In genomic region chr14:27171175-27171830, GRCm38 (mm10) we compare ENCODE assay signal across 11 mouse cellular contexts. TPM values are rescaled to one million over a fixed set of nuclear protein-coding genes. Genes with fewer than 3 reads are reported as not detected.
DNase-seq lines count a peak whose midpoint lies in the region; ATAC-seq lines count a peak whose summit lies in the region.
"Had no signal": no experiment of that assay in that cellular context is flagged by ENCODE, and none has a peak within 500 bp of the region (broad histone marks: within the 10 kb centered on the region; RNA-seq: fewer than 3 reads in every experiment).

No protein-coding gene starts in this region.

- no peak overlapping the region for H3K4me3 ChIP-seq in embryonic facial prominence, embryonic 12.5 days
- H3K4me3 ChIP-seq in heart, embryonic 15.5 days = no peak overlapping the region
- no peak overlapping the region for H3K4me3 ChIP-seq in limb, embryonic 12.5 days (replicated peaks)
- H3K4me3 ChIP-seq: midbrain, embryonic 15.5 days had no signal

- no peak overlapping the region; the same call in 1 of the 2 replicates for H3K9ac ChIP-seq in embryonic facial prominence, embryonic 12.5 days
- no peak overlapping the region for H3K9ac ChIP-seq in heart, embryonic 15.5 days
- H3K9ac ChIP-seq in limb, embryonic 12.5 days (replicated peaks) = no peak overlapping the region
- H3K9ac ChIP-seq: midbrain, embryonic 15.5 days had no signal

- no peak for ATAC-seq in embryonic facial prominence, embryonic 12.5 days (ENCODE audit: insufficient number of reproducible peaks, insufficient read depth, low FRiP score, low TSS enrichment)
- no peak; the same call in 1 of the 2 replicates for ATAC-seq in heart, embryonic 15.5 days (replicated peaks; ENCODE audit: insufficient number of reproducible peaks, insufficient read depth, low FRiP score, low read depth)
- no peak for ATAC-seq in limb, embryonic 12.5 days (ENCODE audit: insufficient number of reproducible peaks, insufficient read depth, low FRiP score, low TSS enrichment, low read depth)
- ATAC-seq in activated CD4-positive, CD25-positive, alpha-beta regulatory T cell, adult 4 months = no peak
- ATAC-seq: hindbrain, embryonic 16.5 days; midbrain, embryonic 15.5 days had no signal

- 22% methylated on average over 14 of the region's 14 CpGs for WGBS in embryonic facial prominence, embryonic 12.5 days
- WGBS in heart, embryonic 15.5 days = 36% methylated on average over 14 of the region's 14 CpGs
- WGBS in limb, embryonic 12.5 days = 29% methylated on average over 14 of the region's 14 CpGs

- H3K4me1 ChIP-seq in embryonic facial prominence, embryonic 12.5 days = peaks cover 16% of the 10 kb centered on the region
- H3K4me1 ChIP-seq in heart, embryonic 15.5 days (replicated peaks) = peaks cover 60% of the 10 kb centered on the region
- peaks cover 30% of the 10 kb centered on the region for H3K4me1 ChIP-seq in limb, embryonic 12.5 days (replicated peaks)
- H3K4me1 ChIP-seq: midbrain, embryonic 15.5 days had no signal

- H3K9me3 ChIP-seq in embryonic facial prominence, embryonic 12.5 days = no peaks in the 10 kb centered on the region
- H3K9me3 ChIP-seq in heart, embryonic 15.5 days (replicated peaks) = no peaks in the 10 kb centered on the region
- H3K9me3 ChIP-seq in limb, embryonic 12.5 days = no peaks in the 10 kb centered on the region
- H3K9me3 ChIP-seq: midbrain, embryonic 15.5 days had no signal

- DNase-seq in kidney, adult 18-20 months = peak; percentile 25
- no peak for DNase-seq in kidney, adult 8-10 months
- no peak for DNase-seq in ovary, postnatal 10 days (ENCODE audit: low spot score)
- DNase-seq in left cerebral cortex, adult 8-10 months (ENCODE audit: low spot score in 2 of 2) = no peak
- DNase-seq: right cerebral cortex, adult 18-20 months had no signal

- H3K4me2 ChIP-seq in embryonic facial prominence, embryonic 12.5 days (replicated peaks) = peak overlapping the region; percentile 11; the same call in 1 of the 2 replicates
- H3K4me2 ChIP-seq in heart, embryonic 15.5 days = peak overlapping the region; percentile 1; the same call in 1 of the 2 replicates
- H3K4me2 ChIP-seq in limb, embryonic 12.5 days = no peak overlapping the region
- H3K4me2 ChIP-seq: midbrain, embryonic 15.5 days had no signal

- no peaks in the 10 kb centered on the region for H3K27me3 ChIP-seq in embryonic facial prominence, embryonic 12.5 days
- no peaks in the 10 kb centered on the region for H3K27me3 ChIP-seq in heart, embryonic 15.5 days
- H3K27me3 ChIP-seq in limb, embryonic 12.5 days = no peaks in the 10 kb centered on the region
- H3K27me3 ChIP-seq: midbrain, embryonic 15.5 days had no signal

- H3K36me3 ChIP-seq in embryonic facial prominence, embryonic 12.5 days = no peaks in the 10 kb centered on the region
- H3K36me3 ChIP-seq in heart, embryonic 15.5 days = no peaks in the 10 kb centered on the region
- no peaks in the 10 kb centered on the region for H3K36me3 ChIP-seq in limb, embryonic 12.5 days
- H3K36me3 ChIP-seq: midbrain, embryonic 15.5 days had no signal

- H3K27ac ChIP-seq in embryonic facial prominence, embryonic 12.5 days = peak overlapping the region; percentile 23; the same call in 1 of the 2 replicates
- H3K27ac ChIP-seq in heart, embryonic 15.5 days = peak overlapping the region; percentile 52
- peak overlapping the region; percentile 37; the same call in 1 of the 2 replicates for H3K27ac ChIP-seq in limb, embryonic 12.5 days
- H3K27ac ChIP-seq: midbrain, embryonic 15.5 days had no signal

RNA-seq across cellular contexts. Expression of gene Arhgef3, which starts 56.6 kb away (rescaled TPM):
- 8.1 and 8.4 TPM in 2 replicates for polyA plus RNA-seq in embryonic facial prominence, embryonic 12.5 days (2016; fragmentation: Nextera tagmentation; extraction: Ambion mirVana)
- 14.7 and 15.4 TPM in 2 replicates for polyA plus RNA-seq in heart, embryonic 15.5 days (2015; fragmentation: Nextera tagmentation; extraction: Ambion mirVana)
- 26.6 and 27.4 TPM in 2 replicates for polyA plus RNA-seq in limb, embryonic 12.5 days (2016; fragmentation: Nextera tagmentation; extraction: Ambion mirVana)
- 10 to 100 TPM; 61.6 to 75.8 (median 72.8) TPM for total RNA-seq in left cerebral cortex, adult 8-10 months (2022)
- polyA plus RNA-seq in activated CD4-positive, CD25-positive, alpha-beta regulatory T cell, adult 4 months (2017; shearing (Covaris generic)) = 100 to 1,000 TPM; 120 to 133 TPM
